Mouse (Mus musculus) lung, embryonic 16.5 days (tissue): Measurements from ENCODE around the gene Wdr24. TPM values are rescaled to one million over a fixed set of nuclear protein-coding genes. Genes with fewer than 3 reads are reported as not detected.

ENCODE experiments used
- ATAC-seq: fragments of 200-750 bp; cut with Nextera tagmentation; 2 replicates; pipeline ENCODE4 v1.8.0; 2017; ENCODE audit warnings: low read depth, mild to moderate bottlenecking, moderate library complexity
- H3K27ac ChIP-seq: fragments of 300-500 bp; sonication (generic); 2 replicates; pipeline ENCODE4 v1.5.1; 2014; ENCODE audit warnings: mild to moderate bottlenecking, control low read depth, low read length
- H3K27me3 ChIP-seq: fragments of 300-500 bp; sonication (generic); 2 replicates; pipeline ENCODE4 v1.6.1; 2014; ENCODE audit warnings: low read depth, low read length, mixed read lengths; ENCODE audit not compliant: control insufficient read depth, insufficient read depth
- H3K36me3 ChIP-seq: fragments of 300-500 bp; sonication (generic); 2 replicates; pipeline ENCODE4 v1.6.1; 2014; ENCODE audit warnings: low read length; ENCODE audit not compliant: control insufficient read depth, insufficient read depth
- H3K4me1 ChIP-seq: fragments of 300-500 bp; sonication (generic); replicated peaks from 2 replicates; pipeline ENCODE4 v1.6.1; 2014; ENCODE audit warnings: low read length, mixed read lengths; ENCODE audit not compliant: control insufficient read depth, insufficient read depth
- H3K4me2 ChIP-seq: fragments of 300-500 bp; sonication (generic); 2 replicates; pipeline ENCODE4 v1.6.1; 2014; ENCODE audit warnings: low read depth, low read length, control low read depth
- H3K4me3 ChIP-seq: fragments of 300-500 bp; sonication (generic); 2 replicates; pipeline ENCODE4 v1.5.1; 2014; ENCODE audit warnings: mild to moderate bottlenecking, low read length, control low read depth
- H3K9ac ChIP-seq: fragments of 300-500 bp; sonication (generic); 2 replicates; pipeline ENCODE4 v1.6.1; 2014; ENCODE audit warnings: low read length, control low read depth
- H3K9me3 ChIP-seq: fragments of 300-500 bp; sonication (generic); 2 replicates; pipeline ENCODE4 v1.6.1; 2016; ENCODE audit warnings: low read length; ENCODE audit not compliant: control insufficient read depth
- WGBS: fragments of 180-500 bp; shearing (Covaris S2); extraction: QIAGEN DNeasy Blood & Tissue Kit; methylation state at CpG from one replicate; pipeline ENCODE4 v1.1.7; 2014; 5-methylcytosine and 5-hydroxymethylcytosine counted together
- polyA plus RNA-seq: library from polyadenylated mRNA; unstranded; fragments of >200 nt; fragmentation: Nextera tagmentation; extraction: Ambion mirVana; gene quantifications from 2 replicates; pipeline ENCODE4 v1.2.1, GENCODE M21; 2015

The Wdr24 gene
- polyA plus RNA-seq, 1 experiment from 2014 or later, result 28.5 TPM

DNA sequence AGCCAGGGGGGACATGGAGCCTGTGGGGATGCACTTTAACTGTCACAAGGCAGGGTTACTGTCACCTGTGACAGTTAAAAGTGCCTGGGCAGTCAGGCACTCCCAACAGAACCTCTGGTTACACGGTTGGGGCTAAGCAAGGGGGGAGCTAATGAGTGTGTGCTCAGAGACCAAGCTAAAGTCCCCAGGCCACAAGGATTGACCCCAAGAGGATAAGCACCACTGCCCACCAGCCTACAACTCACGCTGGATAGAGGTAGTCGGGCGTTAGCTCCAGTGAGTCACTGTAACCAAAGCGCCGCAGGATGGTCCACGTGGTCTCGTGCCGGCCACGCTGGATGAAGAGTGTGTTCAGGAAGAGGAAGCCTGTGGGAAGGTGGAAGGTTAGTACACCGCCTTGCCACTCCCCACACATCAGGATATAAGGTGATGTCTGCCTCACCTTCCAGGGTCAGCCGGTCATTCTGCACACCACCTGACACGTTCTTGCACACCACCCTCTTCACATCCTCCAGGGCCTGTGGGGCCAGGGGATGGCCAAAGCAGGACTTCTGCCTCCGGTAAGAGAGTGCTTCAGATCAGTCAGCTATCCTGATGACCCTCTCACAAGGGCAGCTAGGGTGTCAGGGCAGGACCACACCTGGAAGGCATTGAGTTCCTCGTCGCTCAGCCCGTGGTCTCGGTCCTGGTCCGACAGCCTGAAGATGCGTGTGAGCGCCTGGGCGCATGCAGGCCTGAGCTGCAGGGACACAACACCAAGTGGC is 17.9 kb downstream of the Wdr24 start, which contains the start of gene Gm20683:
Gene Gm20683 (minus strand): TSS at position 647 of the 764 bp plus-strand sequence.
- no peak within 1 kb of the TSS for H3K4me3 ChIP-seq
- H3K4me2 ChIP-seq, result no peak within 1 kb of the TSS
- ATAC-seq, result no peak
- no peak within 1 kb of the TSS for H3K9ac ChIP-seq
- no peak within 1 kb of the TSS for H3K27ac ChIP-seq
- H3K27me3 ChIP-seq, result no peaks in the 10 kb centered on the region
- H3K36me3 ChIP-seq, result peaks cover 31% of the 10 kb centered on the region
- WGBS, result 85% methylated on average over 22 of the region's 22 CpGs
- H3K4me1 ChIP-seq, result peaks cover 22% of the 10 kb centered on the region
- no peaks in the 10 kb centered on the region for H3K9me3 ChIP-seq

GRCm38 (mm10) chr17:25842509-25842908 is 19.1 kb downstream of the Wdr24 start:
- H3K4me3 ChIP-seq, result no peak overlapping the region
- no peak overlapping the region for H3K27ac ChIP-seq
- peaks cover 31% of the 10 kb centered on the region for H3K36me3 ChIP-seq
- H3K4me1 ChIP-seq, result peaks cover 12% of the 10 kb centered on the region
- ATAC-seq, result no peak
- H3K9ac ChIP-seq, result no peak overlapping the region
- no peak overlapping the region for H3K4me2 ChIP-seq
- no peaks in the 10 kb centered on the region for H3K9me3 ChIP-seq
- H3K27me3 ChIP-seq, result no peaks in the 10 kb centered on the region
- 79% methylated on average over 3 of the region's 3 CpGs for WGBS

GRCm38 (mm10) chr17:25843122-25843521 is 19.7 kb downstream of the Wdr24 start:
- H3K9me3 ChIP-seq, result no peaks in the 10 kb centered on the region
- WGBS, result 88% methylated on average over 4 of the region's 4 CpGs
- H3K9ac ChIP-seq, result peak overlapping the region; percentile 76
- peaks cover 30% of the 10 kb centered on the region for H3K36me3 ChIP-seq
- no peak for ATAC-seq
- H3K4me1 ChIP-seq, result peaks cover 12% of the 10 kb centered on the region
- H3K4me2 ChIP-seq, result peak overlapping the region; percentile 87; the same call in 1 of the 2 replicates
- H3K27me3 ChIP-seq, result no peaks in the 10 kb centered on the region
- peak overlapping the region; percentile 81 for H3K4me3 ChIP-seq
- H3K27ac ChIP-seq, result no peak overlapping the region

DNA sequence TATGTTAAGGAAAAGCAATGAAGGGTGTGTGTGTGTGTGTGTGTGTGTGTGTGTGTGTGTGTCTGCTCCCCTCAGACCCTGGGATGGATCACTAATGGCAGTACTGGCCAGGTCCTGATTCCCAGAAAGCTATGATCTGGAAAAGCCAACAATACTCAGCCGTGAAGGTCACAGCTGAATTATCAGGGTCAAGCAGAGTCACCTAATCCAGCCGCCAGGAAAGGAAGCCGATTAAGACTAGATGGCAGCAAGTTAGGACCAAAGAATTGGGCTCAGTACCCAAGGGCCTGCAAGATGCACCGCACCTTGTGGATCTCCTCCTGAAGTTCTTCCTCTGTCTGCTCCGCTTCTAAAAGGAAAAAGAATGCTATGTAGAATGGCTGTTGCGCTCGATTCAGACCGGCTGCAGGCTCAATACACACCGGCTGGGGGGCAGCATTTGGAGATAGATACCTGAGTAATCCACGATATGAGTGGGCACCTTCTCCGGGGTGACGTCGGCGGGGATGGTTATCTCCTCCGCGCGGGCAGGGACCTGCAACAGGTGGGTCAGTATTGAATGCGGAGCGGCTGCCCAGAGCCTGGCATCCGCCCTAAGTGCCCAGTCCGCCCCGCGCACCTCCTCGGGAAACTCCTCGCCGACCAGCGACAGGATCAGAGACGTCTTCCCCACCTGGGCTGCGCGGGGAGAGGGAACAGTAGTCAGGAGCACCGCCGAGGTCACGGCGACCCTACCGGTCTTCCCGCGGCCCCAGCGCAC is 20.4 kb downstream of the Wdr24 start:
- Histone ChIP-seq H3K27ac (peak overlapping the region; percentile 67), H3K36me3 (peaks cover 29% of the 10 kb centered on the region), H3K9me3 (no peaks in the 10 kb centered on the region), H3K4me3 (peak overlapping the region; percentile 81), H3K27me3 (no peaks in the 10 kb centered on the region), H3K9ac (peak overlapping the region; percentile 76), H3K4me2 (peak overlapping the region; percentile 87), H3K4me1 (peaks cover 12% of the 10 kb centered on the region)
- 1% methylated on average over 37 of the region's 38 CpGs for WGBS
- ATAC-seq, result no peak

- Histone ChIP-seq H3K4me1 (peaks cover 12% of the 10 kb centered on the region), H3K9ac (peak within 1 kb of the TSS; percentile 76), H3K4me3 (peak within 1 kb of the TSS; percentile 81), H3K27me3 (no peaks in the 10 kb centered on the region), H3K9me3 (no peaks in the 10 kb centered on the region), H3K27ac (peak within 1 kb of the TSS; percentile 67), H3K36me3 (peaks cover 27% of the 10 kb centered on the region), H3K4me2 (peak within 1 kb of the TSS; percentile 87)
- ATAC-seq, result peak; percentile 97
- under 1% methylated on average over 21 of the region's 21 CpGs for whole genome bisulfite sequencing
Measured at GRCm38 (mm10) chr17:25844396-25844901, 21.0 kb downstream of the Wdr24 start, which contains the start of gene Rhot2. TSS of gene Rhot2 (minus strand) at chr17:25844851.

DNA sequence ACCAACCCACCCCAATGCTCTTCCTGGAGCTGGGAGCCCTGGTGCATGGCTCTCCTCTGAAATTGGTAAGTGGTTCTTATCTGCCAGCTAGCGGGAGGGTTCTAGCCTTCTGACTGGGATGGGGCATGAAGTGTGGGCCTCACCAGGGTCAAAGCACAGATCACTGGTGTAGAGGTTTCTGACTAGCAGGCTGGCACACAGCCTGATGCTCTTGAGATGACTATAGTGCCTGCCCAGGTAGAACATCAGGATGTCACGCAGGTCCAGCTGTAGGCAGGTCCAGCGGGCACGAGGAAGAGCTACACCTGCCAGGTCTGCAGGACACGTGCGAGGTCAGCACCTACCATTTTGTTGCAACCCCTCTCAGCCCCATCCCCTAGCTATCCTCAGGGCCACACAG is 36.8 kb downstream of the Wdr24 start:
- H3K36me3 ChIP-seq, result 0 out of 2 replicates have a peak, but pooled peaks cover 3% of the 10 kb centered on the region
- H3K27me3 ChIP-seq, result no peaks in the 10 kb centered on the region
- no peak for ATAC-seq
- H3K27ac ChIP-seq, result no peak overlapping the region
- H3K4me2 ChIP-seq, result peak overlapping the region; percentile 83
- H3K4me3 ChIP-seq, result peak overlapping the region; percentile 69
- H3K9me3 ChIP-seq, result no peaks in the 10 kb centered on the region
- H3K9ac ChIP-seq, result peak overlapping the region; percentile 90
- peaks cover 12% of the 10 kb centered on the region for H3K4me1 ChIP-seq
- WGBS, result 86% methylated on average over 6 of the region's 6 CpGs

GRCm38 (mm10) chr17:25860832-25861703 is 37.6 kb downstream of the Wdr24 start, which contains the start of gene Wdr90:
TSS of gene Wdr90 (minus strand) at chr17:25861501.
- 2% methylated on average over 65 of the region's 65 CpGs for WGBS
- peak within 1 kb of the TSS; percentile 90 for H3K9ac ChIP-seq
- no peaks in the 10 kb centered on the region for H3K9me3 ChIP-seq
- peak within 1 kb of the TSS; percentile 69 for H3K4me3 ChIP-seq
- H3K4me1 ChIP-seq, result peaks cover 12% of the 10 kb centered on the region
- 0 out of 2 replicates have a peak, but pooled peaks cover 3% of the 10 kb centered on the region for H3K36me3 ChIP-seq
- peak within 1 kb of the TSS; percentile 84 for H3K27ac ChIP-seq
- H3K4me2 ChIP-seq, result peak within 1 kb of the TSS; percentile 83
- no peaks in the 10 kb centered on the region for H3K27me3 ChIP-seq
- ATAC-seq, result peak; percentile 96

- Histone ChIP-seq H3K9me3 (no peaks in the 10 kb centered on the region), H3K4me2 (peak overlapping the region; percentile 83), H3K9ac (peak overlapping the region; percentile 90), H3K4me1 (peaks cover 12% of the 10 kb centered on the region), H3K36me3 (0 out of 2 replicates have a peak, but pooled peaks cover 3% of the 10 kb centered on the region), H3K27ac (peak overlapping the region; percentile 84), H3K4me3 (peak overlapping the region; percentile 69), H3K27me3 (no peaks in the 10 kb centered on the region)
- no peak; the same call in 1 of the 2 replicates for ATAC-seq
- WGBS, result 11% methylated on average over 6 of the region's 6 CpGs
Measured at GRCm38 (mm10) chr17:25861704-25862612, 38.5 kb downstream of the Wdr24 start.
